Mouse (Mus musculus): ENCODE results near the gene Olfr582.

DNA sequence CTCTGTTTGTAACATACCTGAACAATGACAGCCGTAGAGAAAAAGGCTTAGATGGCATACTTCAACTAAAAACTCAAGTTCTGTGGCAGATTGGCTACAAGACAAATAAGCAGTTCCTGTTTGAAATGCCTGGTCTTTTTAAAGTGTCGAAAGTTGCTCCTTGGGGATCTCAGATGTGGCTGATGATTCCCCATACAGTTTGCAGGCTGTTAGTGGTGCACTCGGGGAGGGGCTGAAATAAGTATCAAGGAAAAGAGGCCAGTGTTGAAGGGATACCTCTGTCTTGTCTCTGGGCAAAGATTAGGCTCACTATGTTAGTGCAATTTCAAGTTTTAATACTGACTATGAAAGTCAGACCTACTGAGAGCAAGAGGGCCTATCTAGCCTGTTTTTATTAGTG lies 48.6 kb upstream of the Olfr582 start, which contains the start of gene Olfr578:
- TF ChIP-seq ELF1 (IDR thresholded peaks at IDR 0.05; ENCODE audit: low read depth, low read length), result no peak
- no peak for TF ChIP-seq JUND (conservative IDR thresholded peaks at IDR 0.05; ENCODE audit: low read depth, low read length)
- TF ChIP-seq CTCF (conservative IDR thresholded peaks at IDR 0.05 in 1 of 2, IDR thresholded peaks at IDR 0.05 in 1 of 2; ENCODE audit: low read depth in 2 of 2, low read length in 2 of 2), result no peak
- TF ChIP-seq USF1 (IDR thresholded peaks at IDR 0.05; ENCODE audit: low read depth, low read length), result no peak
- TF ChIP-seq EP300 (IDR thresholded peaks at IDR 0.05; ENCODE audit: low read length), result no peak
- no peak for TF ChIP-seq NELFE (IDR thresholded peaks at IDR 0.05; ENCODE audit: low read depth, low read length)
- no peak for TF ChIP-seq POLR2A (IDR thresholded peaks at IDR 0.05; ENCODE audit: low read depth, low read length)
- TF ChIP-seq ZMIZ1 (IDR thresholded peaks at IDR 0.05; ENCODE audit: low read depth, low read length), result no peak
- no peak for TF ChIP-seq RAD21 (IDR thresholded peaks at IDR 0.05; ENCODE audit: low read depth, low read length)
- TF ChIP-seq TCF12 (IDR thresholded peaks at IDR 0.05; ENCODE audit: low read depth, low read length), result no peak
- no peak for TF ChIP-seq SIN3A (IDR thresholded peaks at IDR 0.05; ENCODE audit: low read length)
- no peak for TF ChIP-seq USF2 (conservative IDR thresholded peaks at IDR 0.05; ENCODE audit: low read depth, low read length)
- no peak for TF ChIP-seq KAT2A (IDR thresholded peaks at IDR 0.05; ENCODE audit: insufficient replicate concordance, low read length)
- no peak for TF ChIP-seq POLR2AphosphoS2 (IDR thresholded peaks at IDR 0.05; ENCODE audit: low read depth, low read length)
